Mouse (Mus musculus) kidney, postnatal 0 days (tissue): ENCODE results near the gene Evx1. TPM values are rescaled to one million over a fixed set of nuclear protein-coding genes. Genes with fewer than 3 reads are reported as not detected.

Experiments
- ATAC-seq: fragments of 200-750 bp; cut with Nextera tagmentation; replicated peaks from 2 replicates; pipeline ENCODE4 v1.8.0; 2017; ENCODE audit warnings: low read depth, moderate number of reproducible peaks, moderate TSS enrichment, moderate library complexity; ENCODE audit not compliant: low FRiP score
- DNase-seq: peaks from one replicate; pipeline ENCODE4 v3.0.0-alpha.2; 2016; ENCODE audit warnings: low spot score
- H3K27ac ChIP-seq: fragments of 300-500 bp; sonication (generic); 2 replicates; pipeline ENCODE4 v1.5.1; 2014; ENCODE audit warnings: mild to moderate bottlenecking
- H3K27me3 ChIP-seq: fragments of 300-500 bp; sonication (generic); 2 replicates; pipeline ENCODE4 v1.6.1; 2014; ENCODE audit warnings: low read length, mixed read lengths; ENCODE audit not compliant: insufficient read depth
- H3K36me3 ChIP-seq: fragments of 300-500 bp; sonication (generic); 2 replicates; pipeline ENCODE4 v1.6.1; 2014; ENCODE audit warnings: low read length, mixed read lengths; ENCODE audit not compliant: insufficient read depth
- H3K4me1 ChIP-seq: fragments of 300-500 bp; sonication (generic); replicated peaks from 2 replicates; pipeline ENCODE4 v1.6.1; 2014; ENCODE audit warnings: antibody characterized with exemption, low read length, mixed read lengths; ENCODE audit not compliant: insufficient read depth
- H3K4me2 ChIP-seq: fragments of 300-500 bp; sonication (generic); 2 replicates; pipeline ENCODE4 v1.6.1; 2014; ENCODE audit warnings: mild to moderate bottlenecking, low read length, moderate library complexity, mixed read lengths
- H3K4me3 ChIP-seq: fragments of 300-500 bp; sonication (generic); replicated peaks from 2 replicates; pipeline ENCODE4 v1.5.1; 2014; ENCODE audit warnings: low read depth, low read length
- H3K9ac ChIP-seq: fragments of 300-500 bp; sonication (generic); 2 replicates; pipeline ENCODE4 v1.6.1; 2014; ENCODE audit warnings: low read depth, low read length
- H3K9me3 ChIP-seq: fragments of 300-500 bp; sonication (generic); replicated peaks from 2 replicates; pipeline ENCODE4 v1.6.1; 2016; ENCODE audit warnings: low read length, inconsistent platforms, mixed read lengths
- CTCF ChIP-seq: IDR thresholded peaks from 2 replicates; pipeline ENCODE4 v1.5.1; 2016; ENCODE audit warnings: antibody characterized with exemption, low read depth, mild to moderate bottlenecking, moderate library complexity
- WGBS: fragments of 180-500 bp; shearing (Covaris S2); extraction: QIAGEN DNeasy Blood & Tissue Kit; methylation state at CpG from one replicate; pipeline ENCODE4 v1.1.7; 2014; 5-methylcytosine and 5-hydroxymethylcytosine counted together
- polyA plus RNA-seq: library from polyadenylated mRNA; unstranded; fragments of >200 nt; fragmentation: Nextera tagmentation; extraction: Ambion mirVana; gene quantifications from 2 replicates; pipeline ENCODE4 v1.2.1, GENCODE M21; 2015

The Evx1 gene
- polyA plus RNA-seq = not detected in 2 replicates

DNA sequence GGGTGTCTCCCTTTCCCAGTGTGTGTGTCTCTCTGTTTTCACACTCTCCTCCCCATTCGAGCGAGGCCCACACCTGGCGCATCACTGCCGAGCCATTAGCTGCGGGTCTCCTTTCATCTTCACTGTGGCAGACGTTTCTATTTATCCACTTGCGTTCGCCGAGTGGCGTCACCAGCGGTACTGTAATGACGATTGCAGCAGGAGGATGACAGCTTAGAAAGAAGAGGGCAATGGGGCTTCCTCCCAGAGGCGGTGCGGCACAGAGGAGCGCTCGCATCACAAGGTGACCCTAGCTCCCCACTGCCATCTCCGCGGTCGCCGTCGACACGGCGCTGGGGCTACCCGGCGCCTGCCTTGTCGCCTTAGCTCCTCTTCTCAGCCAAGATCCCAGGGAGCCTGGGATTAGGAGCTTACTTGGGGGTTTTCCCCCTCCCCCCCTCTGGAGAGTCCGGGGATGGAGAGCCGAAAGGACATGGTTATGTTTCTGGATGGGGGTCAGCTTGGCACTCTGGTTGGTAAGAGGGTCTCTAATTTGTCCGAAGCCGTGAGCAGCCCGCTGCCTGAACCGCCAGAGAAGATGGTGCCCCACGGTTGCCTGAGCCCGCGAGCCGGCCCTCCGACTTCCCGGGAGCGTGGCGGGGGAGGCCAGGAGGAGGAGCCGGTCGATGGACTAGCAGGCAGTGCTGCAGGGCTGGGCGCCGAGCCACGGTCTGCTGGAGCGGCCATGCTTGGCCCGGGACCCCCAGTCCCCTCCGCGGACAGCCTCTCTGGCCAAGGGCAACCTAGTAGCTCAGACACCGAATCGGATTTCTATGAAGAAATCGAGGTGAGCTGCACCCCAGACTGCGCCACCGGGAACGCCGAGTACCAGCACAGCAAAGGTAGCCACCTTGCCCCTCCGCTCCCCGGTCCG, at the start of gene Evx1:
Gene Evx1, plus strand, starts transcription at position 108 of the 913 bp plus-strand sequence.
- ATAC-seq = no peak
- no peak for TF ChIP-seq CTCF
- peaks cover 11% of the 10 kb centered on the region for H3K4me1 ChIP-seq
- peak within 1 kb of the TSS; percentile 9; the same call in 1 of the 2 replicates for H3K4me2 ChIP-seq
- WGBS = under 1% methylated on average over 56 of the region's 59 CpGs
- no peak within 1 kb of the TSS; the same call in 1 of the 2 replicates for H3K4me3 ChIP-seq
- no peak within 1 kb of the TSS for H3K27ac ChIP-seq
- H3K36me3 ChIP-seq = no peaks in the 10 kb centered on the region
- H3K27me3 ChIP-seq = peaks cover 89% of the 10 kb centered on the region
- no peaks in the 10 kb centered on the region for H3K9me3 ChIP-seq
- DNase-seq = no peak
- H3K9ac ChIP-seq = no peak within 1 kb of the TSS

DNA sequence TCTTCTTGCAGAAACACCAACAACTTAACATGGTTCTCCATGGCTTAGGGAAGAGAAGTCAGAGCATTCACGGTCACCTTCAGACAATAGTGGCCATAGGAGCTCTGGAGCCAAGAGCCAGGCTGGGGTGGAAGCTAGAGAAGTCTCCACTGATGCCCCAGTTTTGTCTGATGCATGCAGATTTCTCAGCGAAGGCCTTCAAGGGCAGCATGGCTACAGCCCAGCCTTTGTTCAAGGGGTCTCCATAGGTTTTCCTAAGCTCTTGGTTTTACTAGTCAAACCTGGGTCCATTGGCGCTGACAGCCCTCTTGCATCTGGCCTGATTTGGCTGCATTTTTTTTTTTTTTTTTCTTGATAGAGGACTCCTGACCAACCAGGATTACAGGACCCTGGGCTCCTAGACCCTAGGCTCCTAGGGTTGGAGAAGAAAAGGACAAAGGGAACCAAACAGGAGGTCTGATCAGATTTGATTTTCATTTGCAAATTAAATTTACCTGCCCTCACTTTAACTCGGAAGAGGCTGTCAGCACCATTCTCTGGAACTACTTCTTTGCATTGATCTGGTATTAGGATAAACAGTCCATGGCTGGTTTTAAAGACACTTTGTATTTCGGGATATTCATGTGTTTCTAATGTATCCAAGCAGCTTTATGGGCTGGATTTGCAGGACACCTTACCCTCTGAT, 49.0 kb upstream of the Evx1 start:
- H3K27ac ChIP-seq = no peak overlapping the region
- peak; percentile 7 for DNase-seq
- no peaks in the 10 kb centered on the region; the same call in 1 of the 2 replicates for H3K4me1 ChIP-seq
- H3K9me3 ChIP-seq = no peaks in the 10 kb centered on the region
- ATAC-seq = no peak
- no peak overlapping the region for H3K4me2 ChIP-seq
- H3K27me3 ChIP-seq = peaks cover 81% of the 10 kb centered on the region
- no peak overlapping the region for H3K4me3 ChIP-seq
- TF ChIP-seq CTCF = no peak
- 9% methylated on average over 5 of the region's 5 CpGs for WGBS
- H3K9ac ChIP-seq = no peak overlapping the region
- no peaks in the 10 kb centered on the region for H3K36me3 ChIP-seq

DNA sequence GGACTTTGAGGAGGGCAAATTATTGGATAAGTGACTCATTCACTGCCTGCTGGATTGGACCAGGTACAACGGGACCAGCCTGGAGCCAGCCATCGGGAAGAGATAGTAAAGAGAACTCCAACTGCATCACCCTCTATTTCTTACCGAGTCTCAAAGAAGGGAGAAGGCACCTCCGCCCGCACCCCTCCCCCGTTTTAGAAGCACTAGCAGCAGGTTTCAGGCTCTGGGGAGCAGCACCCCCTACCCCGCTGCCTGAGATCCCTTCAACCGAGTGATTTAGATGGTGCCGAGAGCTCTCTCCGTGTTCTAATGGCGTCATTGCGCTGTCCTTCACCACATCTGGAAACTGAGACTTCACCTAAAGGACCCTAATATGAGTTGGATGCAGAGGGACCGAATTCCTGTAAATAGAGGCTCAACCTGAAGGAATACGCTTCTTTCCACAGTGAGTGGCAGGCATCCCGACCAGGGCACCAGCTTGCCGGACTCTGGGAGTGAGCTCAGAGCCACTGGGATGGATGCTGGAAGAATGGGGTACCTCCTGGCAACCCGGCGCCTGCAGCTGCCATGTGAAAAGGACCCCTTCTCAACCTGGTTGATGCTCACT, 47.9 kb upstream of the Evx1 start:
- Histone ChIP-seq H3K9me3 (no peaks in the 10 kb centered on the region), H3K27ac (no peak overlapping the region), H3K4me1 (no peaks in the 10 kb centered on the region; the same call in 1 of the 2 replicates), H3K4me3 (no peak overlapping the region), H3K36me3 (no peaks in the 10 kb centered on the region), H3K4me2 (no peak overlapping the region), H3K27me3 (peaks cover 88% of the 10 kb centered on the region), H3K9ac (no peak overlapping the region)
- no peak for DNase-seq
- no peak for ATAC-seq
- WGBS = 6% methylated on average over 18 of the region's 18 CpGs
- no peak for TF ChIP-seq CTCF

DNA sequence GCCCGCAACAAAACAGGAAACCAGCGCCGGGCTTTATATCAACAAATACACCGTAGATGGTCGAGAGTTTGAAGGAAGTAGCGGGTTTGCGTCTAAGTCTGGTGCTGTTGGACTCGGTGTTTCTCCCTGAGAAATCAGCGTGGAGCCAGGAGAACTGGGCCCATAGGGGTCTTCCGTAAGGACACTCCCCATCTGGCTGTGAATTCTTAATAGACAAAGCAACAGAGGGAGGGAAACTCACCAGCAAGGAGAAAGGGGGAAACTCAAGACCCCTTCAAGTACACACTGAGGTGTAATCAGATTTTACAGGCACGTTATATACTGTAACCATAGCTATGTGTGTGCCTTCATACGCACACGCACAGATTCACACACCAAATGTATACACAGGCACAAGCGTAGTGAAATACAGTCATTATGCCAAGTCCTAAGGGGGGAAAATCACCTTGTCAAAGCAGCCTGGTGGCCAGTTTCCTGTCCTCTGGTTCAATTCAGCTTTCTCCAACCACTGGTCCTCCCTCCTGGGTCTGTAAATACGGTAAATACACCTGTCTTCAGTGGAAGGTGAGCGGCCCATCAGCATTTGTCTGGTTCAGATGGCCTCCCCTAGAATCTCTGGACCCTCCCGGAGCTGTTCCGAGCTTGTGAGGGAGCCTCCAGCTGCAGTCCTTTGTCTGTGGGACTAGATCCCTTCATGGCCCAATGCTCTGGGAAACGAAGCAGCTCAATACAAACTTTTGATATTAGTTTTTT, 47.2 kb upstream of the Evx1 start:
- 6% methylated on average over 19 of the region's 19 CpGs for WGBS
- Histone ChIP-seq H3K36me3 (no peaks in the 10 kb centered on the region), H3K9ac (no peak overlapping the region), H3K4me1 (no peaks in the 10 kb centered on the region), H3K4me2 (no peak overlapping the region), H3K4me3 (no peak overlapping the region), H3K27me3 (peaks cover 92% of the 10 kb centered on the region), H3K9me3 (no peaks in the 10 kb centered on the region), H3K27ac (no peak overlapping the region)
- no peak for ATAC-seq
- DNase-seq = peak; percentile 37
- no peak for TF ChIP-seq CTCF

DNA sequence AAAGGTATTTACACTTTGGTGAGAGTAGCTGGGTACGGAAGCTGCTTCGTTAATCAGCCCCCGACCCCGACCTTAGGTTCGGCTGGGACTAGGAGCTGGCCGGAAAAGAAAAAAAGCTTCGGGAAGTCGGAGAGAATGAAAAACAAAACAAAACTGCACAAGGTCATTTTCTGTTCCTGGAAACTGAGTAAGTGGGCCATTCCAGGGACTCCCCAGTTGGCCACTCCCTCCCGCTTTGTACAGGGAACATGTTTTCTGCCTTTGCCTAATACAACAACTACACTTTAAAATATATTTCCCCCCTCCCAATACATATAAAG, 46.7 kb upstream of the Evx1 start:
- no peak for ATAC-seq
- no peaks in the 10 kb centered on the region for H3K9me3 ChIP-seq
- H3K27me3 ChIP-seq = peaks cover 94% of the 10 kb centered on the region
- no peaks in the 10 kb centered on the region for H3K4me1 ChIP-seq
- no peak overlapping the region for H3K4me2 ChIP-seq
- no peak for TF ChIP-seq CTCF
- DNase-seq = no peak
- H3K4me3 ChIP-seq = no peak overlapping the region
- WGBS = under 1% methylated on average over 9 of the region's 9 CpGs
- no peak overlapping the region for H3K27ac ChIP-seq
- no peaks in the 10 kb centered on the region for H3K36me3 ChIP-seq
- H3K9ac ChIP-seq = no peak overlapping the region

DNA sequence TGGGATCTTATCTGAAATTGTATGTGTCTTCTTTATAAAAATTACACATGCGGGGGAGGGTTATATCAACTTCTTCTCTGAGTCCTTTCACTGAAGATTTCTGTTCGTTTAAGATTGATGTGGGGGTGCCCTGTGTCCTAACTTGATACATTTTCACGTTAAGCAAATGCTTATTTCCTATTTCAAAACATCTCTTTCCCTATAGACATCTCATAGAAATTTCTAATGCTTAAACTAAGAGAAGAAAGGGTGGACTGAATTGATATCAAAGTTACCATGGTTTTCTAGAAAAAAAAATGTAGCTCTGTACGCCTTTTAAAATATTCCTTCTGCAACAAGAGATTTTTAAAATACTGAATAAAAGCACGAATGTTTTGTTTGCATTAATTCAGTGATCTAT, 46.1 kb upstream of the Evx1 start:
- WGBS = 18% methylated on average over 5 of the region's 5 CpGs
- Histone ChIP-seq H3K27ac (no peak overlapping the region), H3K9ac (no peak overlapping the region), H3K4me3 (no peak overlapping the region), H3K9me3 (no peaks in the 10 kb centered on the region), H3K36me3 (no peaks in the 10 kb centered on the region), H3K4me2 (no peak overlapping the region), H3K4me1 (no peaks in the 10 kb centered on the region), H3K27me3 (peaks cover 92% of the 10 kb centered on the region)
- DNase-seq (peak; percentile 20), ATAC-seq (no peak)
- TF ChIP-seq CTCF = no peak
